Mouse (Mus musculus) gastrocnemius, adult 2 months (tissue): ENCODE measurements around the gene Gmds. TPM values are rescaled to one million over a fixed set of nuclear protein-coding genes. Genes with fewer than 3 reads are reported as not detected.

Experiments used
- DNase-seq: peaks from one replicate; pipeline ENCODE4 v3.0.0; 2022
- H3K27ac ChIP-seq: fragments of 200-600 bp; 2 replicates; pipeline ENCODE4 v1.8.1; 2022; ENCODE audit warnings: mild to moderate bottlenecking
- H3K4me3 ChIP-seq: fragments of 200-600 bp; 2 replicates; pipeline ENCODE4 v1.8.1; 2022; ENCODE audit warnings: mild to moderate bottlenecking, moderate library complexity
- CTCF ChIP-seq: fragments of 200-600 bp; IDR thresholded peaks from 2 replicates; pipeline ENCODE4 v1.8.1; 2022; ENCODE audit warnings: antibody characterized with exemption, mild to moderate bottlenecking, moderate library complexity
- intact Hi-C: fragments of 180-260 bp; cut with DNase I; formaldehyde crosslinking; loops from one replicate; pipeline ENCODE4 v1.15.1; 2025
- total RNA-seq, 2 experiments: library from RNA; stranded (reverse); gene quantifications; 2 replicates each; pipeline ENCODE4 v1.2.3; 2021

Gene Gmds
- total RNA-seq, 2 experiments from 2014 or later: 2.1 to 2.4 TPM

- no peak for DNase-seq
- Histone ChIP-seq H3K4me3 (no peak overlapping the region), H3K27ac (no peak overlapping the region)
- no peak for TF ChIP-seq CTCF
- intact Hi-C loops: no loop called here
Observed at GRCm38 (mm10) chr13:31924506-31924905, 414.0 kb downstream of the Gmds start.

GRCm38 (mm10) chr13:31919716-31920115 is 418.8 kb downstream of the Gmds start:
- no peak for DNase-seq
- TF ChIP-seq CTCF: no peak
- H3K4me3 ChIP-seq: no peak overlapping the region
- intact Hi-C loops: no loop called here
- H3K27ac ChIP-seq: no peak overlapping the region

- H3K27ac ChIP-seq: no peak overlapping the region
- no peak for DNase-seq
- intact Hi-C loops: no loop called here
- no peak overlapping the region for H3K4me3 ChIP-seq
- TF ChIP-seq CTCF: no peak
Observed at GRCm38 (mm10) chr13:31917387-31917786, 421.2 kb downstream of the Gmds start.

GRCm38 (mm10) chr13:31915748-31916147 is 422.8 kb downstream of the Gmds start:
- no peak overlapping the region for H3K27ac ChIP-seq
- intact Hi-C loops: no loop called here
- H3K4me3 ChIP-seq: no peak overlapping the region
- no peak for TF ChIP-seq CTCF
- DNase-seq: peak; percentile 22

- intact Hi-C loops: no loop called here
- H3K27ac ChIP-seq: no peak overlapping the region
- no peak overlapping the region for H3K4me3 ChIP-seq
- no peak for TF ChIP-seq CTCF
- DNase-seq: no peak
Observed at GRCm38 (mm10) chr13:31914901-31915587, 423.5 kb downstream of the Gmds start.

GRCm38 (mm10) chr13:31911956-31912355 is 426.6 kb downstream of the Gmds start:
- H3K27ac ChIP-seq: no peak overlapping the region
- DNase-seq: no peak
- intact Hi-C loops: no loop called here
- TF ChIP-seq CTCF: no peak
- no peak overlapping the region for H3K4me3 ChIP-seq

- DNase-seq: no peak
- Histone ChIP-seq H3K27ac (no peak overlapping the region), H3K4me3 (no peak overlapping the region)
- intact Hi-C loops: no loop called here
- no peak for TF ChIP-seq CTCF
Observed at GRCm38 (mm10) chr13:31911362-31911761, 427.2 kb downstream of the Gmds start.

- DNase-seq: no peak
- H3K4me3 ChIP-seq: no peak overlapping the region
- TF ChIP-seq CTCF: no peak
- H3K27ac ChIP-seq: no peak overlapping the region
- intact Hi-C loops: no loop called here
Observed at GRCm38 (mm10) chr13:31909031-31909430, 429.5 kb downstream of the Gmds start.

- TF ChIP-seq CTCF: no peak
- Histone ChIP-seq H3K27ac (no peak overlapping the region), H3K4me3 (no peak overlapping the region)
- DNase-seq: no peak
- intact Hi-C loops: no loop called here
Observed at GRCm38 (mm10) chr13:31906514-31906913, 432.0 kb downstream of the Gmds start.

GRCm38 (mm10) chr13:31900191-31900590 is 438.3 kb downstream of the Gmds start:
- intact Hi-C loops: no loop called here
- TF ChIP-seq CTCF: no peak
- no peak for DNase-seq
- H3K4me3 ChIP-seq: no peak overlapping the region
- no peak overlapping the region for H3K27ac ChIP-seq

- intact Hi-C loops: no loop called here
- Histone ChIP-seq H3K4me3 (no peak overlapping the region), H3K27ac (no peak overlapping the region)
- no peak for DNase-seq
- TF ChIP-seq CTCF: no peak
Observed at GRCm38 (mm10) chr13:31899392-31899791, 439.1 kb downstream of the Gmds start.

GRCm38 (mm10) chr13:31897493-31897892 is 441.0 kb downstream of the Gmds start:
- intact Hi-C loops: no loop called here
- Histone ChIP-seq H3K27ac (no peak overlapping the region), H3K4me3 (no peak overlapping the region)
- DNase-seq: no peak
- TF ChIP-seq CTCF: no peak

GRCm38 (mm10) chr13:31894511-31894910 is 444.0 kb downstream of the Gmds start:
- no peak overlapping the region for H3K27ac ChIP-seq

GRCm38 (mm10) chr13:31892913-31893514 is 445.5 kb downstream of the Gmds start:
- H3K4me3 ChIP-seq: no peak overlapping the region
- TF ChIP-seq CTCF: no peak
- intact Hi-C loops: no loop called here
- DNase-seq: no peak
- H3K27ac ChIP-seq: no peak overlapping the region

More at GRCm38 (mm10) chr13:31894511-31894910, 444.0 kb downstream of the Gmds start:
- H3K4me3 ChIP-seq: no peak overlapping the region
- intact Hi-C loops: no loop called here
- TF ChIP-seq CTCF: no peak
- no peak for DNase-seq
